Mouse (Mus musculus) MEL (cell line): ENCODE data around the gene Map7.

Source experiments
- CHD2 ChIP-seq: IDR thresholded peaks from 2 replicates; pipeline ENCODE4 v1.6.1; 2011; ENCODE audit warnings: low read length, improper control_type of control experiment
- EP300 ChIP-seq, 2 experiments: IDR thresholded peaks; 2 replicates each; pipeline ENCODE4 v1.6.1; 2011; ENCODE audit warnings: improper control_type of control experiment in 2 of 2, low read length in 2 of 2, low read depth in 1 of 2, mild to moderate bottlenecking in 1 of 2
- GATA1 ChIP-seq: IDR thresholded peaks from 2 replicates; pipeline ENCODE4 v1.6.1; 2011; ENCODE audit warnings: low read depth, low read length, improper control_type of control experiment

DNA sequence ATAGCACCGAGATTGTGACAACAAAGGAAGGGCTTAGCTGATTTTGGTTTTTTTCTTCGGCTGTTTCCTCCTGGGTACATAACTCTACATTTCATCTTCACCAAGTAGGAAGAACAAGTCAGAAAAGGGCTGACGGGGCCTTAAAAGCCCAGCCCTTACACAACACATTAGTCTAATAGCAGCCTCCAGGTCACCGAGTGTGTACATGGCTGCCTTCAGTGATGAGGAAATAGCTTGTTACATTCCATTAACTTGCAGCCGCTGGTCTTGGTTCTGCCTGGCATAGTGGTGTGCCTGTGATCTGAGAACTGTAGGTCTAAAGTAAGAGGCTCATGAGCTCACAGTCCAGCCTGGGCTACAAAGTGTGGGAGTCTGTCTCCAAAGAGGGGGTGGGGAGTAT is 16.5 kb downstream of the Map7 start:
- TF ChIP-seq CHD2, result no peak
- TF ChIP-seq EP300 (IDR thresholded peaks at IDR 0.05; ENCODE audit: low read depth in 1 of 2, low read length in 2 of 2), result no peak
- no peak for TF ChIP-seq GATA1
